Mouse (Mus musculus) left cerebral cortex, adult 8-10 months (tissue): ENCODE measurements around the gene Clk3. TPM values are rescaled to one million over a fixed set of nuclear protein-coding genes. Genes with fewer than 3 reads are reported as not detected.
A peak's percentile ranks its signal among the peaks of the same experiment; 100 is the strongest.
"Not testable (repeated sequence)": the region's sequence is repeated elsewhere in the genome, so short reads cannot be mapped to it uniquely, and the experiment has no call there.

Source experiments
- DNase-seq, 2 experiments: peaks; one replicate each; pipeline ENCODE4 v3.0.0; 2022; ENCODE audit warnings: low spot score in 2 of 2
- total RNA-seq, 4 experiments: library from RNA; stranded (reverse); gene quantifications; 2 replicates each; pipeline ENCODE4 v1.2.4; 2022

Gene Clk3
- total RNA-seq, 4 experiments from 2014 or later, result 75.6 to 87.1 (median 78.7) TPM

DNA sequence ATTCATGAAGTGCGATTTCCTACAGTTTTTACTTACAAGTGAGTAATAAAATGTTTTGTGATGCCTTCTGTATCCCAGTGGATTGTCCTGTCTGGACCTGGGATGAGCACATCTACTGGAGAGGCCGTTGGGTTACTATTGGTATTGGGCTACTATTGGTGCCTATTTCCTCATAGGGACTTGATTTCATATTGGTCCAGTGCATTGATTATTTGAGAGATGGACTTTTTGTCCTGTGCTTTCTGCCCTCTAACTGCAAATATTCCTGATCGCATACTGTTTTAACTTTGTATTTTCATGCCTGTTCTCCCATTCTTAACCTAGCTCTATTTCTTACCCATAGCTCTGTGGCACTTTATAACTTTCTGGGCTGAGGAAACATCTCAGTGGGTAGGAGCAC, 41.0 kb downstream of the Clk3 start:
- no peak for DNase-seq

GRCm38 (mm10) chr9:57723796-57724195, 41.9 kb downstream of the Clk3 start:
- no peak for DNase-seq

DNA sequence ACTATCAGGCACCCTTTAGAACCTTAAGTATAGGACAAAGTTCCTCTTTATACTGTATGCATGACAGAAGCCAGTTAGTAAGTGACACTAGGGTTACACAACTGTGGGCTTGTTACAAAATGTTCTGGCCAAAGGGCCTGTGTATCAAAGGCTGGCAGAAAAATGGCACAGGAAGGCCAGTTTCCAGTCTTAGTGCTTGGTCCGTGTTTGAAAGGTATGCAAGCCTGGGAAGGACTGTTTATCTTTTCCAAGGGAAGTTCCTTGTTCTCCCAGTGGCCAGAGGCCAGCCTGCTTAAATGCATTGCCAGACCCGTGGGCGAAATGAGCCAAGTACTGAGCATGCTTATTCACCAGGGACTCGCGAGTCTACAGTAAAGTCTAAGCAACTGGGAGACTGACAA, 42.3 kb downstream of the Clk3 start:
- DNase-seq, result peak; percentile 16 to 47

DNA sequence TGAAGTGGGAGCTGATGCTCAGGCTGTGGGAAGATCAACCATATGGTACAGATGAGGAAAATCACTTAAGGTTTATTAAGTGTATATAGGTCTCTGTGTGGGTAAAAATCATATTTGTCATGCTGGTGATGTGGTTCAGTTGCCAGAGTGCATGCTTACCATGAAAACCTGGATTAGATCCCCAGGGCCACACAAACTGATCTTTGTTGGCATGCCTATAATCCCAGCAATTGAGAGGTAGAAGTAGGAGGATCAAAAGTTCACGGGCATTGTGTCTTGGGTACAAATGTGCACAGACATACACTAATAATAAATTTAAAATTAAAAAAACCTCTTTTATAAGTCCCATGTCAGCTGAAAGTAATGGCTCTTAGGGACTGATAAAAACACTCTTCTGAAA, 43.3 kb downstream of the Clk3 start:
- no peak for DNase-seq

DNA sequence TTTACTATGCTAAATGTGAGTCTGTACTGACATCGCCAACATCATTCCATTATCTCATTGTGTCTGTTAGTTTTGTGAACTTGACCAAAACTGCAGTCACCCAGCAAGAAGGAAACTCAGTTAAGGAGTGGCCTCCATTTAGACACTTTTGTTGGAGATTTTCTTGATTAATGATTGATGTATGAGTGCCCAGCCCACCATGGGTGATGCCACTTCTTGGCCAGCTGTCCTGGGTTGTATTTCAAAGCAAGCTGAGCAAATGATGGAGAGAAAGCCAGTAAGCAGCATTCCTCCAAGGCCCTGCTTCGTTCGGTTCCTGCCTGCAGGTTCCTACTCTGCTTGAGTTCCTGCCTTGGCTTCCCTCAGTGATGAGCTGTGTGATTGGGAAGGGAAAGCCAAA, 44.9 kb downstream of the Clk3 start:
- DNase-seq, result no peak

DNA sequence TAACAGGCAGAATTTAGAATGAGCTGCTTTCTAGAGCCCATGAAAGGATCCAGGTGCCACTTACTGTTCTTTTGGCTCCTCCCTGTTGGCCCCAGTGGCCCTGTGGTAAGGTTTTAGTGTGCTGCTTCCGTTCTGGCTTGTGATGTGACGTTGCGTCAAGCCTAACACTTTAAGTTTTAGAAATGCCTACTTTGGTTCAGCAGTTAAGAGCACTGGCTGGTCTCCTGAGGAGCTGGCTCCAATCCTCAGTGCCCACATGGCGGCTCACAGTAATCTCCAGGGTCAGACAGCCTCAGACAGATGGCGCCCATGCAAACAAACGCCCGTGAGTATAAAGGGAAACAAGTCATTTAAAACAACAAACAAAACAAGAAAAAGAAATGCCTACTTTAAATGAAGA, 47.3 kb downstream of the Clk3 start:
- no peak for DNase-seq

DNA sequence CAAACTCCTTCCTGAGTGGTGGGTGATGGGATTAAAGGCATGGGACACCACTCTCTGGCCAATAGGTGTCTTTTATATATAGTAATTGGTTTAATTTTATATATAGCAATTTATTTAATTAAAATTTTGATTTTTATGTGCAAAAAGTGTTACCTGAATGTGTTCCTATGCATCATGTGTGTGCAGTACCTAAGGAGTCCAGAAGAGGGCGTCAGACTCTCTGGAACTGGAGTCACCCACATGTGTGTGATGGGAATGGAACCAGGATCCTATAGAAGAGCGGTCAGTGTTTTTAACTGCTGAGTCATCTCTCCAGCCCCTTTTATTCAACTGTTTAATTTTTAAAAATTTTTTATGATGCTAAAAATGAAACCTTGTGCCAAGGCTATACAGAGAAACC, 53.5 kb downstream of the Clk3 start:
- no peak for DNase-seq

GRCm38 (mm10) chr9:57710214-57710613, 55.4 kb downstream of the Clk3 start:
- DNase-seq, result not testable (repeated sequence)

DNA sequence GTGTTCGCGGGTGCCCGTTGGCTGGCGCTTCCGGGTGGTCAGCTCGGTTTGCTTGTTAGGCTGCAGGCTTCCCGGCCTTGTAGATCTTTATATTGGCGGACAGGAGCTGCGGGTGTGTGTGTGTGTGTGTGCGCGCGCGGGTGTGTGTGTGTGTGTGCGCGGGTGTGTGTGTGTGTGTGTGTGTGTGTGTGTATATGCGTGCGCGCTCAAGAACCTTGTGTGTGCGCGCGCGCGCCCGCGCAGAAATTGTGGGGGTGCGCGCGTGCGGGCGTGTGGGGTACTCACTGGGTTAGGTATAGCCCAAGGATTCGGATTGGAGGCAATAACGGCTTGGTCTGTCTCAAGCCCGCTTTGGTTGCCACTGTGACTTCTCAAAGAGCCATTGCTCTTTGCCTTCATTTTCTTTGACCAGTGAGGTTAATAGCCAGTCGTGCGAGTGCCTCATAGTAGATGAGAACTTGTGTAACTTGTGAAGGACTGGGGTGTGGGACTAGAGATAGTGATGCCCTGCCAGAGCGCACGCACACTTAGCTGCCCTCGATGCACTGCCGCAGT, 56.9 kb downstream of the Clk3 start:
- DNase-seq, result peak; percentile 40 to 42

DNA sequence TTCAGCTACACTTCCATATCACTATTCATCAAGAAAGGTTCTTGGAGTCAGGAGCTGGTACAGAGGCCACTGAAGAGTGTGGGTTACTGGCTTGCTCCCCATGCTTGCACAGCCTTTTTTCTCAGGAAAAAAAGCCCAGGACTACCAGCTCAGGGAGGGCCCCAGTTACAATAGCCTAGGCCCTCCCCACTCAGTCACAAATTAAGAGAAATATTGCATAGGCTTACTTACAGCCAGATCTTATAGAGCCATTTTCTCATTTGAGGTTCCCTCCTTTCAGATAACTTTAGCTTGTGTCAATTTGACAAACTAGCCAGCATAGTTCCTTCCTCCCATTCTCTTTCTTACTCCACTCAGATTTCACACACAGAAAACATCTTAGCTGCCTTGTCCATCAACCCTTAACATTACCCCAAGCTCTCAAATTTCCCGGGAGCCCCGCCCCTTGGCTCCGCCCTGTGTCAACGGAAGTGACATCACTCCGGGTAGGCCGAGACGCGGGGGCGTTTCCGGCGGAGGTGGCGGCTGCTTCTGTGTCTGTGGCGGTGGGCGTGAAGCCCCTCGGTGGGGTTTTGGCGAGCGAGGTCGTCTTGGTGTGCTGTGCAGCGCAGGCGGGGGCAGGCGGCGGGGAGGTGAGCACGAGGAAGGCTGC, 57.5 kb downstream of the Clk3 start, which contains the start of gene Edc3:
Gene Edc3 (plus strand): TSS at position 473 of the 652 bp plus-strand sequence.
- DNase-seq, result peak; percentile 65 to 76

DNA sequence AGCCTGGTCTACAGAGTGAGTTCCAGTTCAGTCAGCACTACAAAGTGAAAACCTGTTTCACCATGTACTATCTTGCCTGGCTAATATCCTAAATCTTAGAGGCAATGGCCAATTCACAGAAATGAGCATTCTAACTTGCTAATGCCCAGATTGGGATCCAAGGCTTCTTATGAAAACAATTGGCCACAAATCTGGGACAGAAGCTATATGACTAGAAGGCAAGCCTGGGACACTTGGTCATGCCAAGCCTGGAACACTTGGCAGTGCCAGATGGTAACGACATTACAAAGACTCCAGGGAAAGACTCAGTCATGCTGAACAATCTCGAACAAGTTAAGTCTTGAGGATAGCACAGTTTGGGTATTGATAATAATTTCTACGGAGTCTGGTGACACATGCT, 59.2 kb downstream of the Clk3 start:
- DNase-seq, result no peak

Other genes with a start within 250 kb of the Clk3 start
- 100 to 1,000 TPM; 378 to 411 (median 394) TPM for gene Cox5a, start 244.6 kb downstream of the Clk3 start, total RNA-seq
- gene Fam219b, start 228.3 kb downstream of the Clk3 start, total RNA-seq, result 10 to 100 TPM; 18.0 to 21.8 (median 20.4) TPM
- gene Mpi, start 213.1 kb downstream of the Clk3 start, total RNA-seq, result 10 to 100 TPM; 64.0 to 74.0 (median 66.0) TPM
- 10 to 100 TPM; 22.7 to 29.9 (median 27.9) TPM for gene Scamp2, start 204.9 kb downstream of the Clk3 start, total RNA-seq
- 10 to 100 TPM; 31.8 to 38.2 (median 34.4) TPM for gene Ulk3, start 176.4 kb downstream of the Clk3 start, total RNA-seq
- gene Cplx3, start 159.6 kb downstream of the Clk3 start, total RNA-seq, result 10 to 100 TPM; 15.3 to 21.3 (median 19.1) TPM
- gene Lman1l, start 145.1 kb downstream of the Clk3 start, total RNA-seq, result not detected
- gene Csk, start 112.2 kb downstream of the Clk3 start, total RNA-seq, result 10 to 100 TPM; 36.0 to 44.4 (median 41.6) TPM
- not detected for gene Cyp1a2, start 82.2 kb downstream of the Clk3 start, total RNA-seq
- under 1 TPM; 0.14 to 0.25 (median 0.19) TPM for gene Cyp1a1, start 77.9 kb downstream of the Clk3 start, total RNA-seq
- gene Edc3, start 57.3 kb downstream of the Clk3 start, total RNA-seq, result 10 to 100 TPM; 13.4 to 16.5 (median 14.6) TPM
- 10 to 100 TPM; 10.9 to 15.0 (median 13.4) TPM for gene Arid3b, start 70.9 kb upstream of the Clk3 start, total RNA-seq
- 100 to 1,000 TPM; 109 to 132 (median 111) TPM for gene Ubl7, start 145.1 kb upstream of the Clk3 start, total RNA-seq
- 100 to 1,000 TPM; 131 to 159 (median 145) TPM for gene Sema7a, start 174.3 kb upstream of the Clk3 start, total RNA-seq
- 1 to 10 TPM; 1.6 to 5.0 (median 2.9) TPM for gene Cyp11a1, start 240.6 kb upstream of the Clk3 start, total RNA-seq